Mouse (Mus musculus) limb, embryonic 12.5 days (tissue): ENCODE results near the gene Unc13d. TPM values are rescaled to one million over a fixed set of nuclear protein-coding genes. Genes with fewer than 3 reads are reported as not detected.
"Not testable (repeated sequence)": the region's sequence is repeated elsewhere in the genome, so short reads cannot be mapped to it uniquely, and the experiment has no call there.

Experiments
- ATAC-seq: fragments of 200-750 bp; cut with Nextera tagmentation; 2 replicates; pipeline ENCODE4 v1.8.0; 2017; ENCODE audit warnings: low read depth, moderate TSS enrichment; ENCODE audit not compliant: insufficient number of reproducible peaks, insufficient read depth, low FRiP score, low TSS enrichment
- H3K27ac ChIP-seq: fragments of 300-500 bp; sonication (generic); 2 replicates; pipeline ENCODE4 v1.5.1; 2016; ENCODE audit warnings: mild to moderate bottlenecking, moderate library complexity
- H3K27me3 ChIP-seq: fragments of 300-500 bp; sonication (generic); 2 replicates; pipeline ENCODE4 v1.6.1; 2016; ENCODE audit warnings: mild to moderate bottlenecking, moderate library complexity
- H3K36me3 ChIP-seq: fragments of 300-500 bp; sonication (generic); 2 replicates; pipeline ENCODE4 v1.6.1; 2016; ENCODE audit warnings: mild to moderate bottlenecking, moderate library complexity
- H3K4me1 ChIP-seq: fragments of 300-500 bp; sonication (generic); replicated peaks from 2 replicates; pipeline ENCODE4 v1.6.1; 2016
- H3K4me2 ChIP-seq: fragments of 300-500 bp; sonication (generic); 2 replicates; pipeline ENCODE4 v1.6.1; 2016; ENCODE audit warnings: mild to moderate bottlenecking, moderate library complexity
- H3K4me3 ChIP-seq: fragments of 300-500 bp; sonication (generic); replicated peaks from 2 replicates; pipeline ENCODE4 v1.5.1; 2016; ENCODE audit warnings: mild to moderate bottlenecking
- H3K9ac ChIP-seq: fragments of 300-500 bp; sonication (generic); replicated peaks from 2 replicates; pipeline ENCODE4 v1.6.1; 2016; ENCODE audit warnings: mild to moderate bottlenecking, moderate library complexity
- H3K9me3 ChIP-seq: fragments of 300-500 bp; sonication (generic); 2 replicates; pipeline ENCODE4 v1.6.1; 2016; ENCODE audit warnings: mild to moderate bottlenecking, moderate library complexity
- WGBS: fragments of 180-500 bp; shearing (Covaris S2); methylation state at CpG from one replicate; pipeline ENCODE4 v1.1.7; 2016; 5-methylcytosine and 5-hydroxymethylcytosine counted together
- polyA plus RNA-seq: library from polyadenylated mRNA; unstranded; fragments of >200 nt; fragmentation: Nextera tagmentation; extraction: Ambion mirVana; gene quantifications from 2 replicates; pipeline ENCODE4 v1.2.1, GENCODE M21; 2016

Gene Unc13d
- polyA plus RNA-seq, 1 experiment from 2014 or later = 1.4 TPM

DNA sequence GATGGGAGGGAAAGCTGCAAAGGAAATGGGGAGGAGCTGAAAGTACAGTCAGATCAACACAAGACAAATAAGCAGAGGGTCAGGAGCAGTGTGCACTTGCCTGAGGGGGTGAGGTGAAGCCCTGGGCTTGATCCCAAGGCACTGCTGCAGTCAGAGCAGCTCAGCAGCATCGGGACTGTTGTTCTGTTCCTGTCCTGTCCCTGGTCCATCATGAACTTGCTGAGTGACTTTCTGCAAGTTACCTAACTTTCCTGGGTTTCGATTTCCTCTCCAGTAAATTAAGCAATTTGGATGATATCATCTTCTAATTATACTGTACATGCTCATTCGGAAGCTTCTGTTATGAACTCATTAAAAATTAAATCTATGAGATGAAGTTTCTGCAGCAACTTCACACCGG, 50.0 kb downstream of the Unc13d start, which contains the start of gene H3f3b:
Gene H3f3b (minus strand): TSS at position 207 of the 400 bp plus-strand sequence.
- no peak for ATAC-seq
- WGBS = 84% methylated on average over 4 of the region's 4 CpGs

GRCm38 (mm10) chr11:116025056-116025845, 52.5 kb downstream of the Unc13d start:
- 90% methylated on average over 3 of the region's 3 CpGs for WGBS
- peaks cover 23% of the 10 kb centered on the region for H3K36me3 ChIP-seq
- H3K4me2 ChIP-seq = no peak overlapping the region
- H3K9ac ChIP-seq = no peak overlapping the region
- H3K27me3 ChIP-seq = no peaks in the 10 kb centered on the region
- H3K9me3 ChIP-seq = no peaks in the 10 kb centered on the region
- ATAC-seq = no peak
- no peak overlapping the region for H3K4me3 ChIP-seq
- peaks cover 14% of the 10 kb centered on the region for H3K4me1 ChIP-seq
- H3K27ac ChIP-seq = peak overlapping the region; percentile 24; the same call in 1 of the 2 replicates

More for the DNA sequence above, 50.0 kb downstream of the Unc13d start, which contains the start of gene H3f3b:
- no peak within 1 kb of the TSS for H3K9ac ChIP-seq
- H3K4me1 ChIP-seq = peaks cover 13% of the 10 kb centered on the region
- H3K4me3 ChIP-seq = no peak within 1 kb of the TSS
- H3K27ac ChIP-seq = no peak within 1 kb of the TSS
- 0 out of 2 replicates have a peak, but pooled peaks cover 13% of the 10 kb centered on the region for H3K36me3 ChIP-seq
- H3K27me3 ChIP-seq = no peaks in the 10 kb centered on the region
- H3K9me3 ChIP-seq = no peaks in the 10 kb centered on the region
- H3K4me2 ChIP-seq = no peak within 1 kb of the TSS

DNA sequence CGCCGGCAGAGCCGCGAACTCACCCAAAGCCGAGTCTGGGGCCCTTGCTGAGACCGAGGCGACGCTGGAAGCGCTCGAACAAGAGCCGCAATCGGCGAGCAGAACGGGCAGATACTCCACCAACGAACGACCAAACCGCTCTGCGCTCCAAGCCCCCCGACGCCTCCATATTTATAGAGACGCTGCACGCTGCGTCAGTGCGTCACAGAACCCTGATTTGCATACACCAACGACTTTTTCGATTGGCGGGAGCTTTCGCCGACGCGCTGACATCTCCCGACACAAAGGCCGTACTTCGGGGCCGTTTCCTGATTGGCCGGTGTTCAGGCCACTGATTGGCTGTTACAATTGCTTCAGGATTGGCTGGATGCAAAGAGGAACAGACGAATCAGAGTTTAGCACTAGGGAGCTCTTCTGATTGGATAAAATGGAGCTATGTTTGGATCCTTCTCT, 53.4 kb downstream of the Unc13d start:
- Histone ChIP-seq H3K4me2 (peak overlapping the region; percentile 66), H3K36me3 (peaks cover 23% of the 10 kb centered on the region), H3K27ac (peak overlapping the region; percentile 100), H3K4me1 (peaks cover 14% of the 10 kb centered on the region), H3K27me3 (no peaks in the 10 kb centered on the region), H3K9me3 (no peaks in the 10 kb centered on the region), H3K9ac (peak overlapping the region; percentile 100), H3K4me3 (peak overlapping the region; percentile 96)
- WGBS = under 1% methylated on average over 37 of the region's 37 CpGs
- peak; percentile 97 for ATAC-seq

DNA sequence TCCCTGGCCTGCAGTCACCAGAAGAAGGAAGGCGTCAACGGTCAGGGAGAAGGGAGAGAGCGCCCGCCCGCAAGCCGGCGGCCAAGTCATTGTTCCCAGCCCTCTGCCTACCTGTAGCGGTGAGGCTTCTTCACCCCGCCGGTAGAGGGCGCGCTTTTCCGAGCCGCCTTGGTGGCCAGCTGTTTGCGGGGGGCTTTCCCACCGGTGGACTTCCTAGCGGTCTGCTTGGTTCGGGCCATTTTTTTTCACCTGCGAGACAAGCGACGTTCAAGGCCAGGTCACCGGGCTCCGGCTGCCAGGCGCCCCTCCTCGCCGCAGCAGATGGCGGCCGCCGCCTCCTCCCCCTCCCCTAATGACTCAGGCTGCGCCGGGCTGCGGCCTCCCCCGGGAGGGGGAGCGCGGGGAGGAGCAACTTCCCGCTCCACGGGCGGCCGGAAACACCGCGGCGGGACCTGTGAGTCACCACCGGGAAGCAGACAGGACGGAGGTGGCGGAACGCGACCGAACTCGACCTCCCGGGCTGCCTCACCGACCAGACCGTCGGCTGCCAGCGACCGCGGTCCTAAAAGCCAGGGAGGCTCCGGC, 53.9 kb downstream of the Unc13d start:
- Histone ChIP-seq H3K4me2 (peak overlapping the region; percentile 66), H3K4me1 (peaks cover 14% of the 10 kb centered on the region), H3K27ac (peak overlapping the region; percentile 100), H3K27me3 (no peaks in the 10 kb centered on the region), H3K36me3 (peaks cover 23% of the 10 kb centered on the region), H3K9me3 (no peaks in the 10 kb centered on the region), H3K4me3 (peak overlapping the region; percentile 96), H3K9ac (peak overlapping the region; percentile 100)
- under 1% methylated on average over 57 of the region's 57 CpGs for WGBS
- peak; percentile 70 for ATAC-seq

DNA sequence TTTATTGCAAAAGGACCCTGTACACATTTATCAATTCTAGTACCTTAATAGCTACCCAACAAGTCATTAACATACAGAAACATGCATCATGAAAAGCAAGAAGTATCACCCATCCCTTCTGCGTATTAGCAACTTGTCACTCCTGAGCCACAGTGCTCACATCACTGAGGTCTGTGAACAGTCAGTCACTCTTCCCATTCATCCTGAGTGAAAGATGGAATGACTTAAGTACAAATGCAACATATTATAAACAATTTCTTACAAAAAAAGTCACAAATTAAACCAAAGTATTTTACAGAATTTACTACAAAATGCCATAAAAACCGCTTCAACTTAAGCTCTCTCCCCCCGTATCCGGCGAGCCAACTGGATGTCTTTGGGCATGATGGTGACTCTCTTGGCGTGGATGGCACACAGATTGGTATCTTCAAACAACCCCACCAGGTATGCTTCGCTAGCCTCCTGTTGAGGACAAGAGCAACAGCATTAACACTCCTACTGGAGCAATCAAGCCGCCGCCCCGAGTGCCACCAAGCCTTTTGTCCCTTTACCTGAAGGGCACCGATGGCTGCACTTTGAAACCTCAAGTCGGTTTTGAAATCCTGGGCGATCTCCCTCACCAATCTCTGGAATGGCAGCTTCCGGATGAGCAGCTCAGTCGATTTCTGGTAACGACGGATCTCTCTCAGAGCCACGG, 54.5 kb downstream of the Unc13d start:
- Histone ChIP-seq H3K36me3 (peaks cover 23% of the 10 kb centered on the region), H3K4me3 (peak overlapping the region; percentile 96), H3K4me2 (peak overlapping the region; percentile 66), H3K27ac (peak overlapping the region; percentile 100), H3K9ac (peak overlapping the region; percentile 100), H3K4me1 (peaks cover 14% of the 10 kb centered on the region)
- H3K27me3 ChIP-seq, H3K9me3 ChIP-seq, ATAC-seq: not testable (repeated sequence)
- 6% methylated on average over 18 of the region's 18 CpGs for WGBS

DNA sequence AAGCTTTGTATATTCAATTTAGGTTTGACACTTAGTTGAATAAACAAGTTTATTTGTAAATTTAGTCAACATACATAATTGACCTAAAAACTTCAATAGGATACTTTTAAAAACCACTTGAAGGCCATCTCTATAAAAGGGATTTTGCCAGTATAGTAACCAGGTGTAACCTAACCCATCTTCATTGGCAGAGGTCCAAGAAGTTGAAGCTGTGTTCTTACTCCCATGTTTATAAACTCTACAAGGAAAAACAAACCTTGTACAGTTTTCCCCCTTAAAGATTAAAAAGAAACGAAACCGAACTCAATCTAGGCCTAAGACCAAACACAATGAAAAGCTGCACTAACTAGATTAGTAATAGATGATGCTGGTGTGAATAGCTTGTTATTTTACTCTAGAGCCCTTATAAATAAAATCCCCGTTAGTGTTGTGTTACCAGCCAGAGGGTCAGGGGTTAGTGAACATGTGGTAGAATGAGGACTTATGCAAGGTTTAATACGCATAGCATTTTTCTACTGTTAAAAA, 55.4 kb downstream of the Unc13d start:
- Histone ChIP-seq H3K27ac (no peak overlapping the region), H3K4me2 (peak overlapping the region; percentile 66), H3K9me3 (no peaks in the 10 kb centered on the region), H3K4me3 (peak overlapping the region; percentile 96), H3K27me3 (no peaks in the 10 kb centered on the region), H3K36me3 (peaks cover 23% of the 10 kb centered on the region), H3K4me1 (peaks cover 14% of the 10 kb centered on the region), H3K9ac (peak overlapping the region; percentile 40; the same call in 1 of the 2 replicates)
- ATAC-seq = no peak
- WGBS = 71% methylated on average over 4 of the region's 4 CpGs

DNA sequence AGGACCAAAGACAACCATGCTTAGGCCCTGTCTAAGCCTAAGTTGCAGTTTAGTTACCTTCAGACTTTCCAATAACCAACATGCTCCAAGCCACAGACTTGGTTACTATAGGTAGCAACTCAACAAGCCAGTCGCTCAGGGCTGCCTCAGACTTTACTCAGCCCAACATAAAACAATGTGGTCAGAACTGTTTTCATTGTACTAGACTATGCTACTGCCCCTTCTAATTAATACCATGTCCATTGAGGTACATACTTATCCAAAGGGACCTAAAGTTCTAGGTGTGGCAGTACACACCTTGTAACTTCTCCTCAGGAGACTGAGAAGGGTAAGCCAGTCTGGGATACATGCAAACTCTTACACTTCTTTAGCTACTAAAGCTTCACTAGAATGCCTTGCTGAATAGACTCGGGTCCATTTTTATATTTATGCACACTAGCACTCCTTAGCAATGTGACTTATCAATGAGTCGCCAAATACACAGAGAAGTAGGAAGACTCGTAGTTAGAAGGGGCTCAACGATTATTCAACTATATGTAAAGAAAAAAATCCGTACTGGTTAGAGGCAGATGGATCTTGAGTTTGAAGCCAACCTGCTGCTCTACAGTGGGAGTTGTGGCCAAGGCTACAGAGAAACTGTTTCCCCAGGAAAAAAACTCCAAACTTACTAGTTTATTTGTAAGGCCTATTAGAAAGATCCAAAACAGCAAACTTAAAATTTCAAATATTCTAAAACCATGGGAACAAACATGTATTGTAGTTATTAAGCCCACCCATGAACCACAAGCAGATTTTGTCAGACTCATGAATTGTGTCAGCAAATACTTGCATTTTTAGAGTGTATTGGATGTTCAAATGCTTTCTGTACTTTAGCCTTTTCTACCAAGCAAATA, 56.2 kb downstream of the Unc13d start:
- Histone ChIP-seq H3K4me2 (peak overlapping the region; percentile 66), H3K4me1 (peaks cover 14% of the 10 kb centered on the region), H3K27ac (peak overlapping the region; percentile 14; the same call in 1 of the 2 replicates), H3K36me3 (peaks cover 23% of the 10 kb centered on the region), H3K9ac (no peak overlapping the region), H3K9me3 (no peaks in the 10 kb centered on the region), H3K27me3 (no peaks in the 10 kb centered on the region), H3K4me3 (peak overlapping the region; percentile 96)
- WGBS = 82% methylated on average over 6 of the region's 6 CpGs
- no peak for ATAC-seq

- WGBS = 36% methylated on average over 1 of the region's 1 CpGs
Observed at GRCm38 (mm10) chr11:116020519-116020922, 57.2 kb downstream of the Unc13d start.

GRCm38 (mm10) chr11:116019976-116020411, 57.8 kb downstream of the Unc13d start:
- H3K9me3 ChIP-seq = no peaks in the 10 kb centered on the region
- no peak for ATAC-seq
- WGBS = 70% methylated on average over 2 of the region's 2 CpGs

More at GRCm38 (mm10) chr11:116020519-116020922, 57.2 kb downstream of the Unc13d start:
- no peaks in the 10 kb centered on the region for H3K27me3 ChIP-seq
- H3K36me3 ChIP-seq = peaks cover 23% of the 10 kb centered on the region
- no peak overlapping the region for H3K27ac ChIP-seq
- peaks cover 14% of the 10 kb centered on the region for H3K4me1 ChIP-seq
- H3K9ac ChIP-seq = no peak overlapping the region
- no peak overlapping the region for H3K4me2 ChIP-seq
- H3K9me3 ChIP-seq = no peaks in the 10 kb centered on the region
- no peak for ATAC-seq
- no peak overlapping the region for H3K4me3 ChIP-seq

GRCm38 (mm10) chr11:116019360-116019791, 58.4 kb downstream of the Unc13d start:
- no peak overlapping the region for H3K4me3 ChIP-seq
- ATAC-seq = no peak
- peaks cover 14% of the 10 kb centered on the region for H3K4me1 ChIP-seq
- H3K27ac ChIP-seq = no peak overlapping the region
- peaks cover 23% of the 10 kb centered on the region for H3K36me3 ChIP-seq
- WGBS = 64% methylated on average over 1 of the region's 1 CpGs
- H3K4me2 ChIP-seq = no peak overlapping the region
- no peaks in the 10 kb centered on the region for H3K9me3 ChIP-seq
- no peaks in the 10 kb centered on the region for H3K27me3 ChIP-seq
- no peak overlapping the region for H3K9ac ChIP-seq

More at GRCm38 (mm10) chr11:116019976-116020411, 57.8 kb downstream of the Unc13d start:
- peaks cover 23% of the 10 kb centered on the region for H3K36me3 ChIP-seq
- H3K4me3 ChIP-seq = no peak overlapping the region
- H3K4me2 ChIP-seq = no peak overlapping the region
- H3K9ac ChIP-seq = no peak overlapping the region
- no peaks in the 10 kb centered on the region for H3K27me3 ChIP-seq
- no peak overlapping the region; the same call in 1 of the 2 replicates for H3K27ac ChIP-seq
- peaks cover 14% of the 10 kb centered on the region for H3K4me1 ChIP-seq
